Mouse (Mus musculus) ZHBTc4 (cell line): ENCODE results near the gene Sema6b.
"Not testable (repeated sequence)": the region's sequence is repeated elsewhere in the genome, so short reads cannot be mapped to it uniquely, and the experiment has no call there.

Source experiments
- DNase-seq: peaks from one replicate; pipeline ENCODE4 v3.0.0-alpha.2; 2011; ENCODE audit warnings: low read depth, low spot score

Gene Sema6b

GRCm38 (mm10) chr17:56119431-56119830 is 20.7 kb downstream of the Sema6b start:
- DNase-seq, result no peak

- peak; percentile 85 for DNase-seq
Observed at GRCm38 (mm10) chr17:56117251-56117710, 22.9 kb downstream of the Sema6b start, which contains the start of gene Plin5. Gene Plin5 (minus strand): TSS chr17:56117596.

- no peak for DNase-seq
Observed at GRCm38 (mm10) chr17:56116193-56116592, 23.9 kb downstream of the Sema6b start.

GRCm38 (mm10) chr17:56112743-56113142 is 27.4 kb downstream of the Sema6b start:
- DNase-seq, result no peak

GRCm38 (mm10) chr17:56111864-56112263 is 28.3 kb downstream of the Sema6b start:
- peak; percentile 81 for DNase-seq

- no peak for DNase-seq
Observed at GRCm38 (mm10) chr17:56111021-56111420, 29.1 kb downstream of the Sema6b start.

GRCm38 (mm10) chr17:56110571-56110970 is 29.6 kb downstream of the Sema6b start:
- DNase-seq, result no peak

GRCm38 (mm10) chr17:56109219-56110051 is 30.7 kb downstream of the Sema6b start, which contains the start of gene Plin4:
Gene Plin4 (minus strand): TSS chr17:56109803.
- no peak for DNase-seq

- DNase-seq, result no peak
Observed at GRCm38 (mm10) chr17:56108334-56109044, 31.7 kb downstream of the Sema6b start.

- no peak for DNase-seq
Observed at GRCm38 (mm10) chr17:56107736-56108135, 32.4 kb downstream of the Sema6b start.

- DNase-seq, result no peak
Observed at GRCm38 (mm10) chr17:56106981-56107380, 33.2 kb downstream of the Sema6b start.

- DNase-seq, result not testable (repeated sequence)
Observed at GRCm38 (mm10) chr17:56106436-56106835, 33.7 kb downstream of the Sema6b start.

GRCm38 (mm10) chr17:56104821-56105220 is 35.3 kb downstream of the Sema6b start:
- DNase-seq, result not testable (repeated sequence)

- DNase-seq, result no peak
Observed at GRCm38 (mm10) chr17:56103465-56104285, 36.5 kb downstream of the Sema6b start.

- DNase-seq, result no peak
Observed at GRCm38 (mm10) chr17:56102927-56103326, 37.2 kb downstream of the Sema6b start.

GRCm38 (mm10) chr17:56102158-56102557 is 38.0 kb downstream of the Sema6b start:
- no peak for DNase-seq

GRCm38 (mm10) chr17:56100811-56101210 is 39.3 kb downstream of the Sema6b start:
- DNase-seq, result no peak

GRCm38 (mm10) chr17:56098711-56099572 is 41.2 kb downstream of the Sema6b start:
- peak; percentile 19 for DNase-seq

- DNase-seq, result no peak
Observed at GRCm38 (mm10) chr17:56098180-56098579, 42.0 kb downstream of the Sema6b start.

- no peak for DNase-seq
Observed at GRCm38 (mm10) chr17:56096883-56097282, 43.3 kb downstream of the Sema6b start.

- no peak for DNase-seq
Observed at GRCm38 (mm10) chr17:56092794-56093193, 47.3 kb downstream of the Sema6b start.
